ENCODE assay signal across 22 mouse cellular contexts in the genomic region with DNA sequence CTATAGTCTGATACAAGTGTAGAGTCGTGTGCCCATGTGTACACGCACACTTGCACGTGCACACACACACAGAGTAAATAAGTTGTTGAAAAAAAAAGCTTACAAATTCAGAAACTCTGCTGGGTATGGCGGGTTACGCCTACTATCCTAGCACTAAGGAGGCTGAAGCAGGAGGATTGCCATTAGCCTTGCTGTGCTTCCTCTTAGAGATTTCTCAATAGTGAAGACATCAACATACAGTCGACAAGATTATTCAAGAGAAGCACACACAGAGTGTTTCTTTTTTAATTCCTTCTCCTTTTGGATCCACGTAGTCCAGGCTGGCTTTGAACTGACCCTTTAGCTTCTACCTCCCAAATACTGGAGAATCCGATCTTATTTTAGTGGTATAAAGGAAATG.
"Had no signal": no experiment of that assay in that cellular context is flagged by ENCODE, and none has a peak within 500 bp of the region (broad histone marks: within the 10 kb centered on the region; RNA-seq: fewer than 3 reads in every experiment).

No protein-coding gene starts in this region.

- H3K4me3 ChIP-seq: intestine, embryonic 15.5 days; kidney, embryonic 15.5 days; limb, embryonic 12.5 days; limb, embryonic 15.5 days; neural tube, embryonic 12.5 days; neural tube, embryonic 15.5 days; stomach, embryonic 15.5 days had no signal

- ATAC-seq: intestine, embryonic 15.5 days; liver, postnatal 0 days; lung, postnatal 0 days had no signal

- H3K27ac ChIP-seq: intestine, embryonic 15.5 days; kidney, embryonic 15.5 days; limb, embryonic 12.5 days; limb, embryonic 15.5 days; liver, embryonic 14.5 days; macrophage; neural tube, embryonic 12.5 days; neural tube, embryonic 15.5 days; stomach, embryonic 15.5 days had no signal

- DNase-seq: kidney, adult 11 months; kidney, adult 8-10 months; kidney, postnatal 10 days; kidney, postnatal 36 days; left cerebral cortex, postnatal 4 days; liver, postnatal 0 days; lung, embryonic 14.5 days; midbrain, embryonic 14.5 days; right cerebral cortex, postnatal 4 days; thymus, adult 2 months; thymus, postnatal 14 days; thymus, postnatal 4 days had no signal
